Mouse (Mus musculus): Measurements from ENCODE around the gene Irgm2. TPM values are rescaled to one million over a fixed set of nuclear protein-coding genes. Genes with fewer than 3 reads are reported as not detected.

Irgm2 gene
- polyA plus RNA-seq, 1 experiment = 29.1 TPM

DNA sequence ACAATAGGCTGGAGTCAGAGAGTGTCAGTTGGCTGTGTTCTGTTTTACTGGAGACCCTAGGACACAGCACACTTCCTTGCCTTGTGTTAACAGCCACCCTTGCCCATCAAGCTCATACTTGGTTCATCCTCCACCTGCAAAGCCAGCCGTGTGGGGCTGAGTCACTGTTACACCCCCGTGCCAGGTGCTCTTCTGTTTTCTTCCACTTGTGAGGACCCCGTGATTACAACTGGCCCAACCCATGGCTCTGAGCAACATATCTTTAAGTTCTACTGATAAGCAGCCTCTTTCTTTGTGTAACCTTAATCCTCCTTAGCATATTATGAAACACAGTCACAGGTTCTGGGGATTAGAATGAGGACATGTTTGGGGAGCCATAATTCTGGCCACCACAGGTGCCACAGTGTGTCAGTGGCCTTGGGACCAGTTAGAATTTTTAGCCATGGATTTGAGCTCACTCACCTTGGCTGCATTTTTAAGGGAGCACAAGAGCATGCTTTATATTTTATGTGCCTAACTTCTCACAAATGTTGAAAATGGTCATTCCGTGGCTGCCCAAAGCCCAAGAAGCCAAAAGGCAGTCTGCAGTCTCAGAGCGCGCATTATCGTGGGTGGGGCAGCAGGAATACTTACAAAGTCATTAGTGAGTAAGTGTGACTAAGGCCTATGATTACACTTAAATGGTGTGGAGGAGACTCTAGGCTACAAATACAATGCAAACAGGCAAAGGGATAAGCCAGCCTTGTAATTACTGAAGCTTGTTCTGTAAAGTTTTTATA is 50.0 kb downstream of the Irgm2 start:
- DNase-seq (ENCODE audit: low read depth, low spot score) = no peak
- WGBS = 40% methylated on average over 7 of the region's 7 CpGs

DNA sequence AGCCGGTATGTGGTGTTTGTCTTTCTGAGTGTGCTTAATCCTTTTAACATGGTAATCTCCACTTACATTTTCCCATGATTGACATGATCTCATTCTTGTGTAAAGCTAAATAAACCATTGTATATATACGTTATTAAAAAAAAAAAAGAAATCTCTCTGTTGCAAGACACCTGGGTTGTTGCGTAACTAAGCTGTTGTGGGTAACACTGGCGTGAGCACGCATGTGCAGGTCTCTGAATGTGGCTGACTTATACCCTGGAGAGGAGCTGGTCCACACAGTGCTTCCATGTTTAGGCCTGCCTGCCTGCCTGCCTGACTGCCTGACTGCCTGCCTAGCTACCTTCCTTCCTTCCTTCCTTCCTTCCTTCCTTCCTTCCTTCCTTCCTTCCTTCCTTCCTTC is 51.1 kb downstream of the Irgm2 start:
- 31% methylated on average over 5 of the region's 5 CpGs for WGBS
- DNase-seq (ENCODE audit: low read depth, low spot score) = peak; percentile 43

DNA sequence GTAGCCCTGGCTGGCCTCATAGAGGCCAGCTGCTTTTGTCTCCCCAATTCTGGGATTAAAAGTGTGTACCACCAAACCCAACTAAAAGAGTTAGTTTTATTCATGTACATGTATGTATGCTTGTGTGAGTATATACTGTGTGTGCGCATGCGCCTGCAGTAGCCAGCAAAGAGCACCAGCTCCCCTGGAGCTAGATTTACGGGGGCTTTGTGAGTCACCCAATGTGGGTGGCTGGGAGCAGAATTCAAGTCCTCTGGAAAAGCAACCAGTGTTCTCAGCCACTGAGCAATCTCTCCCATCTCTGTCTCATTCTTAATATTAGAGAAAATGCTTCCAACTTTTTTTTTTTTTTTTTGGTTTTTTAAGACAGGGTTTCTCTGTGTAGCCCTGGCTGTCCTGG is 55.0 kb downstream of the Irgm2 start:
- no peak for DNase-seq (ENCODE audit: low read depth, low spot score)
- 89% methylated on average over 3 of the region's 3 CpGs for WGBS

DNA sequence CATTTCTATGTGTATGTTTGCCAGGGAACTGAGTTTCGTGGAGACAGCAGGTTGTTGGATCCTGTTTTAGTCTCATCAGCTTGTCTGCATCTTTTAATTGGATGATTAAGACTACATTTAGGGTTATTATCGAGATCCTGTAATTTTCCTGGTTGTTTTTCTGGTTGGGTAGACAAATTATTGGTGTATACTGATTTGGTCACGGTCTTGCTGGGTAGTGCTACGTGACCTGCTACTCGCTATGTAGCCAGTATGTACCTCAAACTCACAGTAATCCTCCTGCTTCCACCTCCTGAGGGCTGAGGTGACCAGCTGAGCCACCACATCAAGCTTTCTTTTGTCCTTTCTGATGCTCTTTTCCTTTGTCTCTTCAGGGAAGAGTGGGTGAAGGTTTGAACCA is 58.4 kb downstream of the Irgm2 start:
- DNase-seq (ENCODE audit: low read depth, low spot score) = no peak
- WGBS = 86% methylated on average over 5 of the region's 5 CpGs

DNA sequence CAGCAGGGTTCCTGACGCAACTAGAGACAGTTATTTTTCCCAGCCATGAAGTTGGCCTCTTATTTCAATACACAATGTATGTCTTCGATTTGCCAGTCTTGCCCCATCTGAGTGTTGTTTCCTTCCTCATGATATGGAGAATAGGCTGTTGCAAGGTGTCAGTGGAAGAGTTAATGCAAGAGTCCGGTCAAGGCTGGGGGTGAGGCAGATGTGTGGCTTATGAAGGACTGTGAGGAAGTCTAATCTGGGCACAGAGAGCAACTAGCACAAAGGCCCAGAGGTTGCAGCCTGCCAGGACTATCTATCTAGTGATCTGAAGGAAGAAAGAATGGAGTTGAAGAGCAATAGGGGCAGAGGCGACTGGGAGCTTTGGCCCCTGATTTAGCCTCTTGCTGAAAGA is 60.7 kb downstream of the Irgm2 start:
- no peak for DNase-seq (ENCODE audit: low read depth, low spot score)
- 91% methylated on average over 4 of the region's 4 CpGs for WGBS

DNA sequence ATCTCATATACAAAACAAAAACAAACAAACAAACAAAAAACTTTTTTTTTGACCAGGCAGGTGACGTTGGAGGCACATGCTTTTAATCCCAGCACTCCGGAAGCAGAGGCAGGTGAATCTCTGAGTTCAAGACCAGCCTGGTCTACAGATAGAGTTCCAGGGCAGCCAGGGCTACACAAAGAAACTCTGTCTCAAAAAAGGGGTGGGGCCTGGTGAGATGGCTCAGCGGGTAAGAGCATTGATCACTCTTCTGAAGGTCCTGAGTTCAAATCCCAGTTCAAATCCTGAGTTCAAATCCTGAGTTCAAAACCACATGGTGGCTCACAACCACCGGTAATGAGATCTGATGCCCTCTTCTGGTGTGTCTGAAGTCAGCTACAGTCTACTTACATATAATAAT is 62.4 kb downstream of the Irgm2 start:
- WGBS = 88% methylated on average over 4 of the region's 4 CpGs
- DNase-seq (ENCODE audit: low read depth, low spot score) = no peak

DNA sequence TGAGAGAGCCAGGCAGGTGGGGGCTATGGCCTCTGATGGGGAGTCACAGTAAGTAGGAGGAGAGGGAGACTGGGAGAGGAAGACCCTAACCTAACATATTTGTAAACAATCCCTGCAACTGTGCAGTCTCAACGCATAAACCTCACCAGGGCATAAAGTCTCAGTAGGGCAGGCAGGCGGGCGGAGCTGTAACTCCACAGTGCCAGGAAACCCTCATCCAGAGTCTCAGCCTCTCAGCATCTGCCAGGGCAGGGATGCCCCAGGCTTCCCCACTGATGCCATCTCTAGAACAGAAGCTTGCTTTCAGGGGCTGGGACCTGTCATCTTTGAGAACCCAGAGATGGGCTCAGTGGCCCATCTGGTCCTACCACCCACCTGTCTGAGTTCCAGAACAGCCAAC is 62.9 kb downstream of the Irgm2 start:
- no peak for DNase-seq (ENCODE audit: low read depth, low spot score)
- 78% methylated on average over 3 of the region's 3 CpGs for WGBS

DNA sequence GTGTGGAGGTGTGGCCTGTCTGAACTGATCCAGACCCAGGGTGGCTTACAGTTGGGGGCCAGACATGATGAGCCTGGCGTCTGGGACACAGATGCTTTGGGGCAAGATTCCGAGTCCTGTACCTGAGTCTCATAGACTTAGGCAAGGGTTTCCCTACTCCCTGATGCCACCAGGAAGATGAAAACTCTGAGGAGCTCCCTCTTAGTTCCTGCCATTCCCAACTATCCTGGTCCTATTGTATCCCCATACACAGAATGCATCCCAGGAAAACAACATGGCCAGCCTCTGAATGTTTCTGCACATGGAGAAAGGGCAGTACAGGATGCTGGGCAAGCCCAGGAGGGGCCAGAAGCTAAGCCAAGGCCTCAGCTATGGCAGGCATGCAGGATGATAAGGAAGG is 64.1 kb downstream of the Irgm2 start:
- WGBS = 79% methylated on average over 2 of the region's 2 CpGs
- no peak for DNase-seq (ENCODE audit: low read depth, low spot score)

DNA sequence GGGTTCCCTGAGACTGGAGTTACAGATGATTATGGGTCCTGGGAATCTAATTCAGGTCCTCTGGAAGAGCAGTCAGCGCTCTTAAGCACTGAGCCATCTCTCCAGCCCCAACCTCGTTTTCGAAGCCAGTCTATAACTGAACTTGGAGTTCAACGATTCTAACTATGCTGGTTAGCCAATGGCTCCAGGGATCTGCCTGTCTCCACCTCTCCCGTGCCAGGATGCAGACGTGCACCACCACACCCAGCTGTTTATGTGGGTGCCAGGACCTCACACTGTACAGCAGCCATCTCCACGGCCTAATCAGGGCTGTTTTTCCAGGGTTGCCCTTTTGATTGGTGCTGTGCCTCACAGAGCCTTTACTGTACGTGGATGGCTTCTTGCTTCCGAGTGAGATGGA is 65.1 kb downstream of the Irgm2 start:
- no peak for DNase-seq (ENCODE audit: low read depth, low spot score)
- WGBS = 65% methylated on average over 9 of the region's 9 CpGs

DNA sequence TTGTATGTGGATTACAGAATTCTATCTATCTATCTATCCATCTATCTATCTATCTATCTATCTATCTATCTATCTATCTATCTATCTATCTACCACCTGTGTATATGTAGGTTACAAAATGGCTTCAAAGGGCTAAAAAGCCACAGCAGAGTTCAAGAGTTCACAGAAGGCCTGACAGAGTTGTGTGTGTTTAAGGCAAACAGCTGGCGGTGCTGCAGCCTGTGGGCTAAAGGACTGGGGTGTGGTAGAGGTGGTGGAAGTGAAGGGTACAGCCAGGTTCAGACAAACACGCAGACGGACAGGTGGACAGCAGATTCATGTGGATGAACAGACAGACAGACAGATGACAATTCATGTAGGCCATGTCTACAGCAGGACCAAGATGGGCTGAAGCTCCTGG is 68.9 kb downstream of the Irgm2 start:
- DNase-seq (ENCODE audit: low read depth, low spot score) = no peak
- WGBS = 30% methylated on average over 3 of the region's 3 CpGs

Other genes with a start within 250 kb of the Irgm2 start
- gene Larp1, start 190.6 kb upstream of the Irgm2 start, polyA plus RNA-seq (2012; rRNA removed) = 34.5 and 38.4 TPM in 2 replicates
- 0.16 and 0.29 TPM in 2 replicates for gene Gm12248, start 106.5 kb upstream of the Irgm2 start, polyA plus RNA-seq (2012; rRNA removed)
- gene Cnot8, start 95.5 kb upstream of the Irgm2 start, polyA plus RNA-seq (2012; rRNA removed) = 40.0 and 41.2 TPM in 2 replicates
- 4.7 and 6.9 TPM in 2 replicates for gene Gemin5, start 31.1 kb upstream of the Irgm2 start, polyA plus RNA-seq (2012; rRNA removed)
- 40.5 and 47.8 TPM in 2 replicates for gene Mrpl22, start 28.0 kb upstream of the Irgm2 start, polyA plus RNA-seq (2012; rRNA removed)
- gene Igtp, start 62 bp upstream of the Irgm2 start, polyA plus RNA-seq (2012; rRNA removed) = 41.9 and 47.9 TPM in 2 replicates
- 0.09 and 0.19 TPM in 2 replicates for gene 4930438A08Rik, start 75.2 kb downstream of the Irgm2 start, polyA plus RNA-seq (2012; rRNA removed)
- gene Zfp692, start 107.5 kb downstream of the Irgm2 start, polyA plus RNA-seq (2012; rRNA removed) = 24.8 and 28.7 TPM in 2 replicates
- gene Zfp672, start 130.7 kb downstream of the Irgm2 start, polyA plus RNA-seq (2012; rRNA removed) = 16.6 and 20.8 TPM in 2 replicates
- gene Sh3bp5l, start 131.1 kb downstream of the Irgm2 start, polyA plus RNA-seq (2012; rRNA removed) = 26.7 and 27.6 TPM in 2 replicates
- gene Lypd8, start 179.4 kb downstream of the Irgm2 start, polyA plus RNA-seq (2012; rRNA removed) = 6,429 and 6,795 TPM in 2 replicates
- 19.1 and 114 TPM in 2 replicates for gene 1810065E05Rik, start 221.5 kb downstream of the Irgm2 start, polyA plus RNA-seq (2012; rRNA removed)
- not detected in 2 replicates for gene Gm12253, start 232.9 kb downstream of the Irgm2 start, polyA plus RNA-seq (2012; rRNA removed)